Mouse (Mus musculus) forebrain, embryonic 13.5 days (tissue): ENCODE data around the gene Tjp2. TPM values are rescaled to one million over a fixed set of nuclear protein-coding genes. Genes with fewer than 3 reads are reported as not detected.
A peak's percentile ranks its signal among the peaks of the same experiment; 100 is the strongest.

Source experiments
- ATAC-seq: fragments of 200-750 bp; cut with Nextera tagmentation; 2 replicates; pipeline ENCODE4 v1.8.0; 2017
- H3K27ac ChIP-seq: fragments of 300-500 bp; sonication (generic); 2 replicates; pipeline ENCODE4 v1.5.1; 2015; ENCODE audit warnings: inconsistent platforms, mild to moderate bottlenecking, moderate library complexity
- H3K27me3 ChIP-seq: fragments of 300-500 bp; sonication (generic); 2 replicates; pipeline ENCODE4 v1.6.1; 2015; ENCODE audit warnings: mild to moderate bottlenecking, inconsistent platforms
- H3K36me3 ChIP-seq: fragments of 300-500 bp; sonication (generic); 2 replicates; pipeline ENCODE4 v1.6.1; 2015; ENCODE audit warnings: mild to moderate bottlenecking, inconsistent platforms; ENCODE audit not compliant: poor library complexity, severe bottlenecking
- H3K4me1 ChIP-seq: fragments of 300-500 bp; sonication (generic); 2 replicates; pipeline ENCODE4 v1.6.1; 2015; ENCODE audit warnings: inconsistent platforms
- H3K4me2 ChIP-seq: fragments of 300-500 bp; sonication (generic); 2 replicates; pipeline ENCODE4 v1.6.1; 2015; ENCODE audit warnings: inconsistent platforms, mild to moderate bottlenecking, moderate library complexity
- H3K4me3 ChIP-seq: fragments of 300-500 bp; sonication (generic); 2 replicates; pipeline ENCODE4 v1.5.1; 2015; ENCODE audit warnings: mild to moderate bottlenecking, inconsistent platforms
- H3K9ac ChIP-seq: fragments of 300-500 bp; sonication (generic); 2 replicates; pipeline ENCODE4 v1.6.1; 2015; ENCODE audit warnings: mild to moderate bottlenecking, inconsistent platforms
- H3K9me3 ChIP-seq: fragments of 300-500 bp; sonication (generic); replicated peaks from 2 replicates; pipeline ENCODE4 v1.6.1; 2016; ENCODE audit warnings: inconsistent platforms
- WGBS: fragments of 180-500 bp; shearing (Covaris S2); methylation state at CpG from one replicate; pipeline ENCODE4 v1.1.7; 2015; 5-methylcytosine and 5-hydroxymethylcytosine counted together
- polyA plus RNA-seq: library from polyadenylated mRNA; unstranded; fragments of >200 nt; fragmentation: Nextera tagmentation; extraction: Ambion mirVana; gene quantifications from 2 replicates; pipeline ENCODE4 v1.2.1, GENCODE M21; 2015

Gene Tjp2
- polyA plus RNA-seq, 1 experiment from 2014 or later: 14.3 TPM

DNA sequence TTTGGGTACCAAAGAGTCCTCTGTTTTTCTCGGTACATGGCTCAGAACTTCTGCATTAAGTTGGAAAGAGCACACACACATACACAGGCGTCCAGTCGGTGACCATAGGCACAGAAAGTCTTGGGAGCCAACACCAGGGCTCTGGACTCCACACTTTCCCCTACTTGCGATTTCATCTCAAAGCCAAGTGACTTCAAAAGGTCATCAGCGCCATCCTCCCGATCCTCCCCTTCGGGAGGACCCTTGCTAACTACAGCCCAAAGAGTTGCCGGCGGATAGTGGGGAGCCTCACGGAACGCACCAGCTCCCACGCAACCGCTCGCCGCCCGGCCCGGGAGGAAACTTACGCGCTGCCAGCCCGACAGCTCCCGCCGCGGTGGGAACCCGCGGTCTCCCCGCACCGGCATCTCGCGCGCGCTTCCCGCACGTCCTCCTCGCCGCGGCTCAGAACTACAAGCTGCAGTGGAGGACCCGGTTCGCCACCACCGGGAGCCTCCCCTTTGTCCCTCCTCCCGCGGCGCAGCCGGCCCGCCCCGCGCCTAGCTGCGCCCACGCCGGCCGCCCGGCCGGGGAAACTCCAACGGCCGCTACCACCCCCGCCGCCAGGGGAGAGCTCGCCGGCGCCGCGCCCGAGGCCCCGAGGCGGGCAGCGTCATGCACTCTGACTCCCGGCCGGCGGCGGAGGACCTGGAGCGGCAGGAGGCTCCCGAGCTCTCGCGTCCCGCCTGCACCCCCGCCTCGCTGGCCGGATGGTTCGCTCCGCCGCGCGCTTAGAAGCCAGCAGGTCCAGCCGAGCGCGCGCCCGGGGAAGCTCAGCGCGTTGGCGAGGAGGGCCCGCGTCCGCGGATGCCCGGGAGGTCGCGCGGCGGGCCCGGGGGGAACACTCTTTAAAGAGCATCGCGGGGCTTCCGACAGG, 51.0 kb downstream of the Tjp2 start:
- H3K4me2 ChIP-seq: peak overlapping the region; percentile 65
- under 1% methylated on average over 86 of the region's 103 CpGs for WGBS
- no peaks in the 10 kb centered on the region for H3K36me3 ChIP-seq
- peaks cover 28% of the 10 kb centered on the region for H3K4me1 ChIP-seq
- H3K27me3 ChIP-seq: 0 out of 2 replicates have a peak, but pooled peaks cover 3% of the 10 kb centered on the region
- H3K9ac ChIP-seq: peak overlapping the region; percentile 86
- no peaks in the 10 kb centered on the region for H3K9me3 ChIP-seq
- H3K4me3 ChIP-seq: peak overlapping the region; percentile 74
- ATAC-seq: peak; percentile 95
- peak overlapping the region; percentile 68 for H3K27ac ChIP-seq

DNA sequence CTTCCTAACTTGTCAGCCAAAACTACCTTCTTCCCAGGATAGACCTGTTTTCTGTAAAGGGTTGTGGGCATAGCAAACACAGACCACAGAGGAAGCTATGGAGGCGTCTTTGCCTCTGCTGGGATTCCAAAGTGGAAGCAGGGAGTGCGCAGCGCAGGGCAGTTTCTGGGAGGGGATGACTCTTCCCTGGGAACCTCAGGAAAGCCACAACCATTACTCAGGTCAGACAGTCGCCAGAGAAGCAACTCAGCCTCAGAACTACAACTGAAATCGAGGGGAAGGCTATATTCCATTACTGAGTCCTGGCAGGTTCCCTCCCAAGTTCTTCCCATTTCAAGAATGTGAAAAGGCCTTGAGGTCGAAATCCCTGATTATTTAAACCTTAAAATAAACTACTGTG, 51.8 kb downstream of the Tjp2 start:
- Histone ChIP-seq H3K9me3 (no peaks in the 10 kb centered on the region), H3K4me1 (peaks cover 28% of the 10 kb centered on the region), H3K4me2 (peak overlapping the region; percentile 65), H3K36me3 (no peaks in the 10 kb centered on the region), H3K4me3 (peak overlapping the region; percentile 74), H3K27ac (no peak overlapping the region), H3K9ac (peak overlapping the region; percentile 86), H3K27me3 (0 out of 2 replicates have a peak, but pooled peaks cover 3% of the 10 kb centered on the region)
- no peak for ATAC-seq
- 22% methylated on average over 6 of the region's 6 CpGs for whole genome bisulfite sequencing

DNA sequence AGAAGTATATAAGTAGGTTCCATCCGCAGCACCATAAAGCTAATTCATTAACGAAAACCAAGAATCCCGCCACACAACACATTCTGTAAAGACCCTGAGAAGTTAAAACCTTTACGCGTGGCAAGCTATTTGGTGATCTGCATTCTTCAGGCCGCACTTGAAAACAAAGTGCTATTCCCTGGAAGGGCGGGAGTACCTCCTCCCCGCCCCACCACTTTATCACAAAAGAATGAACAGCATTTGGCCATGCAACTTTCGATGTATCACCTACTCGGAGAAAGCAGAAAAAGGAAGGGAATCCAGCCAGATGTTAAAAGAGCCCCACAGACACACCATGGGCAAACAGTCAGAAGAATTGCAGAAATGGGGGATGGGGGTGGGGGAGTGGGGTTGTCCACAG, 56.3 kb downstream of the Tjp2 start:
- Histone ChIP-seq H3K27ac (no peak overlapping the region), H3K36me3 (no peaks in the 10 kb centered on the region), H3K4me3 (no peak overlapping the region), H3K9ac (no peak overlapping the region), H3K4me2 (no peak overlapping the region), H3K4me1 (peaks cover 42% of the 10 kb centered on the region), H3K9me3 (no peaks in the 10 kb centered on the region), H3K27me3 (no peaks in the 10 kb centered on the region)
- WGBS: 61% methylated on average over 10 of the region's 10 CpGs
- ATAC-seq: no peak

DNA sequence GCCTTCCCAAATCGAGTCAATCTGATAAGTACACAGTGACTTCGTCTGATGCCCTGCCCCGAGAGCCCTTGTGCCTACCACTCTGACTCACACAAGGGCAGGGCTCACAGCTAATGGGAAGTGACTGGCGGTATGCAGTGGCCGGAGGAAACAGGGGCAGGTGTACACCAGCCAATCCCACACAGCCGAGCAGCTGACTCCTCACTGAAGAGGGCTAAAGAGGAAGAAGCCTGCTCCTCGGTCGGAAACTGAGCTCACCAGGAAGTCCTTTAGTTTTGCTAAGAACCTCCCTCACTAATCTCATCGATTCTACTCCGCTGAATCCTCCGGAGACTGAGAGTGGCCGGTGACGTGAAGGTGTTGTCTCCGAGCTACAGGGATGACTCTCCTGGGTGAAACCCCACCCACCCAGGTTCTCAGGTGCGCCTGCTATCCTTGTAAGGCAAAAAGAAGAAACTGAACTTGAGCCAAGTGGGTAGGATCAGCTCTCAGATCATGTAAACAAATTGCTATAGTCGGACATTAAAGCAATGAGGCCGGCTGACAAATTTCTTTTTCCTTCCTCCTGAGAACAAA, 58.2 kb downstream of the Tjp2 start:
- no peaks in the 10 kb centered on the region for H3K36me3 ChIP-seq
- peaks cover 24% of the 10 kb centered on the region for H3K4me1 ChIP-seq
- no peak overlapping the region for H3K4me3 ChIP-seq
- peak overlapping the region; percentile 16; the same call in 1 of the 2 replicates for H3K9ac ChIP-seq
- 8% methylated on average over 17 of the region's 17 CpGs for WGBS
- H3K9me3 ChIP-seq: no peaks in the 10 kb centered on the region
- no peak for ATAC-seq
- H3K4me2 ChIP-seq: peak overlapping the region; percentile 39
- no peaks in the 10 kb centered on the region for H3K27me3 ChIP-seq
- H3K27ac ChIP-seq: no peak overlapping the region

DNA sequence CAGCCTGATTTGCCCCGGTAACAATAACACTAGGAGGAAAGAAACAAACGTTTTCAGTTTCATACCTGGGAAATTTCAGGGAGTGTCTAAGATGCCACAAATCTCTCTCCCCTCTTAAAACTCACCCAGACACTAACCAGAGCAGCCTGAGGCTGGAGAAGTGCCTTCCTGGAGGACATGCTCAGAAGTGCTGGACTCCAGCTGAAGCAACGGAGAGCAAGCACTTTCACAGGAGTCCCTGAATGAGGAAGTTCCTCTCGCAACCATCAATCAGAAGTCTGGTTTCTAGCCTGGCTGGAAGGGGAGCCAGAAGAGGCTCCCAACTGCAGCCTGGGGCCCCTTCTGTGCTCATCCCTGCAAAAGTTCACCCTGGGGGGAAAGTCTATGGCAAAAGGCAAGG, 60.9 kb downstream of the Tjp2 start:
- Histone ChIP-seq H3K4me2 (no peak overlapping the region), H3K9ac (no peak overlapping the region), H3K4me3 (no peak overlapping the region), H3K27ac (no peak overlapping the region), H3K9me3 (no peaks in the 10 kb centered on the region), H3K36me3 (no peaks in the 10 kb centered on the region), H3K27me3 (no peaks in the 10 kb centered on the region), H3K4me1 (peaks cover 34% of the 10 kb centered on the region)
- ATAC-seq: no peak
- 58% methylated on average over 4 of the region's 4 CpGs for WGBS

DNA sequence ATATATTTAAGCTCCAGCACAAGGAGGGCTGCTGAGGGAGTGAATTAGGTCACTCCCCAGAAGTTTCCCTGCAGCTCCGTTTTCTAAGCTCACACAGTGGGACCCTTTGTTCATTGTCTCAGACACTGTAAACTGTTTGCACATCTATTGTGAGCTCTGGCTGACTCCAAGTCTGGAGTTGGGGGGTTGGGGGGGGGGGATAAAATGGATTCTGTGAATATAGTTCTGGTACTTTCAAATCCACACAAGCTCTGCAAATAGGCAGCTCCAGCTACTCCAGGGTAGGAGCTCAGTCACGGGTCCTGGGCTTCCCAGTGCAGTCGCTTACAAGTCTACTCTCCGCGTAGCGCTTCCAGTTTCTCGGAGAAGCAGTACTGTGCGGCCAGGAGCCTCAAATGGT, 64.4 kb downstream of the Tjp2 start:
- ATAC-seq: peak; percentile 78
- H3K27me3 ChIP-seq: no peaks in the 10 kb centered on the region
- no peak overlapping the region for H3K4me3 ChIP-seq
- H3K36me3 ChIP-seq: no peaks in the 10 kb centered on the region
- peak overlapping the region; percentile 24; the same call in 1 of the 2 replicates for H3K4me2 ChIP-seq
- H3K27ac ChIP-seq: no peak overlapping the region; the same call in 1 of the 2 replicates
- H3K9me3 ChIP-seq: no peaks in the 10 kb centered on the region
- 14% methylated on average over 8 of the region's 8 CpGs for WGBS
- H3K9ac ChIP-seq: no peak overlapping the region
- H3K4me1 ChIP-seq: peaks cover 18% of the 10 kb centered on the region

DNA sequence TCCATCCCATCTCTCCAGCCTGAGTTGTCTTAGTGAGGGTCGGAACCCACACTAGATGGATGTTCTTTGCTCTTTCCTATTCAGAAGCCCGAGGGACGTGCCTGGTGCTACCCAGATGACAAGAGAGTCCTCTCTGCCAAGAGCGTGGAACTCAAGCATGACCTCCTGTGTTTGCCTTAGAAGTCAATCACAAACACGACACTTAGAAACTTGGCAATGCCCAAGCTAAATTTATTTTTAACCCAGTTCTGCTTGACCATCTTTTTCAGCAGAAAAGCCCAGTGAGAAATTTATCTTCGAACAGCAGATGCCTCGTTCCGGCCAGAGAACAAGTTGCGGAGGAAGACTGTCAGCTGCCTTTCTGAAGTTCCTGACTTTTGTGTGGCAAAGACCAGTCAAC, 65.1 kb downstream of the Tjp2 start:
- H3K27ac ChIP-seq: no peak overlapping the region
- no peak overlapping the region for H3K9ac ChIP-seq
- H3K4me3 ChIP-seq: no peak overlapping the region
- no peak overlapping the region for H3K4me2 ChIP-seq
- H3K27me3 ChIP-seq: no peaks in the 10 kb centered on the region
- WGBS: 77% methylated on average over 9 of the region's 9 CpGs
- no peaks in the 10 kb centered on the region for H3K36me3 ChIP-seq
- no peak for ATAC-seq
- no peaks in the 10 kb centered on the region for H3K9me3 ChIP-seq
- peaks cover 11% of the 10 kb centered on the region for H3K4me1 ChIP-seq

DNA sequence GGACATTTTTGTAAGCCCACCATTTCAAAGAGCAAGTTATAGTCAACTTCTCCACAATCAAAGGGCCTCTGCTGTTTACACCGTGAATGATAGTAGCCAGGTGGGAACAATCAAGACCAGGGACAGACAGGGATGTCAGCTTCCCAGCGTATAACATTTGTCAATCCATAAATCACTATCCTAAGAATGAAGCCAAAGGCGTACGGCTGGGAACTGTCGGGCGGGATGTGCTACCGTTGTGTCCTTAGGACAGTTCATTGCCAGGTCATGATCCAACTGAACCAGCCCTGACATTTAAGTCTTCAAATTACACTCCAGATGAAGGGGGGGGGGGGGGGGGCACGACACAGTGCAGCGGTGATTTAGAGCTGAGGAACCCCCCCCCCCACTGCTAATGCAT, 65.5 kb downstream of the Tjp2 start:
- peaks cover 11% of the 10 kb centered on the region for H3K4me1 ChIP-seq
- no peak overlapping the region for H3K4me2 ChIP-seq
- no peak for ATAC-seq
- no peak overlapping the region for H3K9ac ChIP-seq
- no peak overlapping the region for H3K27ac ChIP-seq
- no peaks in the 10 kb centered on the region for H3K27me3 ChIP-seq
- no peak overlapping the region for H3K4me3 ChIP-seq
- H3K36me3 ChIP-seq: no peaks in the 10 kb centered on the region
- no peaks in the 10 kb centered on the region for H3K9me3 ChIP-seq
- WGBS: 85% methylated on average over 8 of the region's 9 CpGs

DNA sequence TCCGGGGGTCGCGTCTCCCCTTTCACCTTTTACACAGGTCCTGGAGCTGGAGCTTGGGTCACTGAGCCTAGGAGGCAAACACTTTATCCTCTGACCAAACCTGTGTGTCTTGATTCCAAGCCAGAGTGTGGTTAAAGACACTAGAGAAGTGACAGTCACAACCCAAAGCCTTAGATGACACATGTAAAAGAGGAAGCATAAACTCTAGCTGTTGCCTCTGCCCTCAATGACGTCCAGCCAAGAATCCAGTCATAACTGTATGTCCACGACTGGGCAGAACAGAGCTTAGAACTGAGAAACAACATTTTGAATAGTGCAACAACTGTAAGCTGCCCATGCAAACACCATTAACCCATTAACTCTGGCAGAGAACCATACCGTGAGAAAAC, 68.8 kb downstream of the Tjp2 start:
- no peak overlapping the region for H3K9ac ChIP-seq
- H3K9me3 ChIP-seq: no peaks in the 10 kb centered on the region
- H3K27ac ChIP-seq: no peak overlapping the region
- no peak for ATAC-seq
- no peaks in the 10 kb centered on the region for H3K36me3 ChIP-seq
- H3K4me2 ChIP-seq: no peak overlapping the region
- 84% methylated on average over 6 of the region's 6 CpGs for WGBS
- peaks cover 11% of the 10 kb centered on the region for H3K4me1 ChIP-seq
- H3K4me3 ChIP-seq: no peak overlapping the region
- no peaks in the 10 kb centered on the region for H3K27me3 ChIP-seq

DNA sequence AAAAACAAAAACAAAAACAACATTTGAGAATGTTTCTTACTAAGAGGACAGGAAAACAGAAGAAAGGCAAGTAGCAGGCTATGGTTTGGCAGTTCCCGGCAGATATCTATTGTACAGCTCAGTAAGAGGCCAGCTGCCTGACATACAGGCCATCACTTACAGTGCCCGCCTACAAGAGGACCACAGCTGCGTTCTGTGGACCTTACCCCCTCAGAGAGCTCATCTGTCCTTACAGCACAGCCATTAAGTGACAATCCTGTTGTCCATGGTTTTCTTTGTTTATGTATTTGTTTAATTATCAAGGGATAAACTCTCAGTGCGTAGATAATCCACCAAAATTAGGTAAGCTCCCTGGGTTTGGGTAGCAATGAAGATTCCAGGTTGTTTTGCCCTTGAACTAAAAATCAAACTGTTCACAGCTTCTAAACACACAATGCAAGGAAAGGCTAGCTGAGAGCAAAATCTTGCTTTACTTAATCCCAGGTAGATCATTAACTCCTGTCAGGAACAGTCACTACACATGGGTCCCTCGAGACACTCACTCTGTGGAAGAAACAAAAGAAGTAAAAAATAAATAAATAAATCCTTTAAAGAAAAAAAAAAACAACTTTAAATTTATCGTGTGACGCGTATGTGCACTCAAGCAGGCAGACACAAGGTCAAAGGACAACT, 69.3 kb downstream of the Tjp2 start:
- 60% methylated on average over 8 of the region's 8 CpGs for WGBS
- no peaks in the 10 kb centered on the region for H3K9me3 ChIP-seq
- H3K4me2 ChIP-seq: no peak overlapping the region
- H3K27ac ChIP-seq: no peak overlapping the region
- no peaks in the 10 kb centered on the region for H3K36me3 ChIP-seq
- ATAC-seq: no peak
- peaks cover 11% of the 10 kb centered on the region for H3K4me1 ChIP-seq
- no peak overlapping the region for H3K9ac ChIP-seq
- no peak overlapping the region for H3K4me3 ChIP-seq
- H3K27me3 ChIP-seq: no peaks in the 10 kb centered on the region

DNA sequence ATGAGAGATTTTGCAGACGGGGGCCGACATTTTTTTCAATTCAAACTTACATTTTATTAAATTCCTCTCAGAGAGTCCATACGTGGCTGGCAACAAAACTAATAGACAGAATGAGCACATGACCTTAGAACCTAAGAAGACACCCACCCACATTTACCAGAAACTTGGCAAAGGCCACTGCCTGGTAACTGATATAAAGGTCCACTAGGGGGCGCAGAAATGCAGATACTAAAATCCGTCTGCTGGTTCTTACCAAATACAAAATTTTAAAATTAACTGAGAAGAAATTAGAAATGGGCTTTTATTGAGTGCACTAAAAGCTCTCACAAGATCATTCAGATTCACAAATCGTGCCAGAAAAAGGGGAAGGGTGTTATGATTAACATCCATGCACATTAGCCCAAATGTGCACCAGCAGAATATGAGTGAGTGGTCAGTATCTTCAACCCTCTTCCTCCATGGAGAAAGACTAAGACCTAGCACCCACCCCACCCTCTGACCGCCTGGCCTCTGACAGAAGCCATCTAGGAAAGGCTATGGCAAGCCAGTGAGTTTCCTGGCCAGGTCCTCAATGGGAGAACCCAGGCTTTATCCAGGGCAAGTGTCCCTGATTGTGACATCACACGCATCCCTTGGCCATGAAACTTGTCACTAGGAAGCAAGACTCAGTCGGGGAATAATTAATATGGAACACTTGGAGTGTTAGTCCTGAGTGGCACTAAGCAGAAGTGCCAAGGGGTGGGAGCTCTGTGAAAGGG, 71.4 kb downstream of the Tjp2 start:
- Histone ChIP-seq H3K9ac (no peak overlapping the region), H3K4me3 (no peak overlapping the region), H3K4me1 (0 out of 2 replicates have a peak, but pooled peaks cover 4% of the 10 kb centered on the region), H3K36me3 (peaks cover 5% of the 10 kb centered on the region; the same call in 1 of the 2 replicates), H3K9me3 (no peaks in the 10 kb centered on the region), H3K27me3 (no peaks in the 10 kb centered on the region), H3K4me2 (no peak overlapping the region), H3K27ac (no peak overlapping the region)
- WGBS: 57% methylated on average over 9 of the region's 9 CpGs
- 0 out of 2 replicates have a peak, but pooled peaks have one; percentile 33 for ATAC-seq
